Mouse (Mus musculus) left cerebral cortex, postnatal 25 days (tissue): ENCODE measurements around the gene Slc4a2. TPM values are rescaled to one million over a fixed set of nuclear protein-coding genes. Genes with fewer than 3 reads are reported as not detected.

Source experiments
- DNase-seq, 2 experiments: peaks; one replicate each; pipeline ENCODE4 v3.0.0; 2022; ENCODE audit warnings: low spot score in 2 of 2, mixed read lengths in 1 of 2
- intact Hi-C: fragments of 180-260 bp; cut with DNase I; formaldehyde crosslinking; loops from one replicate; pipeline ENCODE4 v1.15.1; 2025
- total RNA-seq, 2 experiments: library from RNA; stranded (reverse); gene quantifications; 2 replicates each; pipeline ENCODE4 v1.2.3; 2021

The Slc4a2 gene
- total RNA-seq, 2 experiments from 2014 or later = 28.5 to 33.2 TPM

- intact Hi-C loops = loop anchor here (2.0 kb wide), 1 partner anchor 110 kb away; no protein-coding TSS in a partner anchor
- DNase-seq = no peak
These were observed 63.1 kb downstream of the Slc4a2 start for GRCm38 (mm10) chr5:24486738-24487137.

- intact Hi-C loops = no loop called here
- no peak for DNase-seq
These were observed 66.8 kb downstream of the Slc4a2 start for GRCm38 (mm10) chr5:24490413-24490920.

Other genes with a start within 250 kb of the Slc4a2 start
- 10 to 100 TPM; 22.5 to 30.1 TPM for gene Kcnh2, start 72.2 kb upstream of the Slc4a2 start, total RNA-seq
- gene Nos3, start 59.0 kb upstream of the Slc4a2 start, total RNA-seq = 1 to 10 TPM; 8.0 to 9.5 TPM
- 1 to 10 TPM; 2.3 to 3.0 TPM for gene Atg9b, start 31.7 kb upstream of the Slc4a2 start, total RNA-seq
- gene Abcb8, start 30.2 kb upstream of the Slc4a2 start, total RNA-seq = 10 to 100 TPM; 41.3 to 54.2 TPM
- under 1 TPM in 1 of 2 experiments, not detected in 1; 0.73 TPM for gene Asic3, start 10.4 kb upstream of the Slc4a2 start, total RNA-seq
- 100 to 1,000 TPM; 132 TPM for gene Cdk5, start 307 bp upstream of the Slc4a2 start, total RNA-seq
- gene Fastk, start 21.4 kb downstream of the Slc4a2 start, total RNA-seq = 100 to 1,000 TPM; 130 to 137 TPM
- gene Tmub1, start 24.0 kb downstream of the Slc4a2 start, total RNA-seq = 10 to 100 TPM; 25.9 to 27.3 TPM
- 100 to 1,000 TPM; 505 to 511 TPM for gene Agap3, start 28.3 kb downstream of the Slc4a2 start, total RNA-seq
- under 1 TPM; 0.32 to 0.76 TPM for gene Gbx1, start 103.4 kb downstream of the Slc4a2 start, total RNA-seq
- not detected for gene Asb10, start 117.1 kb downstream of the Slc4a2 start, total RNA-seq
- not detected for gene 4931409K22Rik, start 133.0 kb downstream of the Slc4a2 start, total RNA-seq
- 10 to 100 TPM; 80.6 to 81.4 TPM for gene Abcf2, start 153.6 kb downstream of the Slc4a2 start, total RNA-seq
- gene Chpf2, start 162.9 kb downstream of the Slc4a2 start, total RNA-seq = 10 to 100 TPM; 68.8 to 77.3 TPM
- 100 to 1,000 TPM in 1 of 2 experiments, 10 to 100 TPM in 1; 93.4 to 105 TPM for gene Smarcd3, start 200.6 kb downstream of the Slc4a2 start, total RNA-seq